Mouse (Mus musculus): ENCODE data around the gene Speer1.
"Not testable (repeated sequence)": the region's sequence is repeated elsewhere in the genome, so short reads cannot be mapped to it uniquely, and the experiment has no call there.

DNA sequence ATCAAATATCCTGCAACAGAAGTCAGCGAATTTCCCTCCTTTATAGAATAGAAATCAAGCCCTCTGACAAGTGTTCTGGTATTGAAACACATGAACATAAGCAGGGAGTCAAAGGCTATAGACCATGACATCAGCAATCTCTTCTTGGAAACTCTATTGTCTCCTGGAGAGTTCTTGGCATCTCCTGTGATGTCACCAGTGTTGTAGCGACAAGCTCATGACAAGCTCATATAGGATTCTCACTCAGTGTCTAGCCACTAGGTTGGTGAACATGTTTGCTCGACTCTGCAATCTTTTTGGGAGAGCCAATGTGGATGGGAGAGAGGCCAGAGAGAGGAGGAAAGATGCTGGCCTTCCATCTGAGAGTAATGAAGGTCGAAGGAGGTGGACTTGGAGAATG lies at the start of gene Speer1:
- TF ChIP-seq ZC3H11A (IDR thresholded peaks at IDR 0.05; ENCODE audit: borderline replicate concordance, low read depth, low read length); ZNF384 (IDR thresholded peaks at IDR 0.05; ENCODE audit: low read depth, low read length); MAFK (IDR thresholded peaks at IDR 0.05; ENCODE audit: insufficient read depth, low read depth, low read length); HCFC1 (IDR thresholded peaks at IDR 0.05; ENCODE audit: borderline replicate concordance, insufficient read depth, low read length): not testable (repeated sequence)

Measured in ES-E14 (cell line).